Mouse (Mus musculus) neural tube, embryonic 12.5 days (tissue): ENCODE measurements around the gene Chac1. TPM values are rescaled to one million over a fixed set of nuclear protein-coding genes. Genes with fewer than 3 reads are reported as not detected.
A peak's percentile ranks its signal among the peaks of the same experiment; 100 is the strongest.

ENCODE experiments used
- ATAC-seq: fragments of 200-750 bp; cut with Nextera tagmentation; 2 replicates; pipeline ENCODE4 v1.8.0; 2017; ENCODE audit warnings: low read depth, mild to moderate bottlenecking, moderate TSS enrichment, moderate library complexity; ENCODE audit not compliant: low FRiP score
- H3K27ac ChIP-seq: fragments of 300-500 bp; sonication (generic); 2 replicates; pipeline ENCODE4 v1.5.1; 2016
- H3K27me3 ChIP-seq: fragments of 300-500 bp; sonication (generic); replicated peaks from 2 replicates; pipeline ENCODE4 v1.6.1; 2016; ENCODE audit warnings: mild to moderate bottlenecking
- H3K36me3 ChIP-seq: fragments of 300-500 bp; sonication (generic); 2 replicates; pipeline ENCODE4 v1.6.1; 2016; ENCODE audit warnings: mild to moderate bottlenecking
- H3K4me1 ChIP-seq: fragments of 300-500 bp; sonication (generic); 2 replicates; pipeline ENCODE4 v1.6.1; 2016
- H3K4me2 ChIP-seq: fragments of 300-500 bp; sonication (generic); replicated peaks from 2 replicates; pipeline ENCODE4 v1.6.1; 2016; ENCODE audit warnings: mild to moderate bottlenecking
- H3K4me3 ChIP-seq: fragments of 300-500 bp; sonication (generic); 2 replicates; pipeline ENCODE4 v1.5.1; 2016
- H3K9ac ChIP-seq: fragments of 300-500 bp; sonication (generic); 2 replicates; pipeline ENCODE4 v1.6.1; 2016; ENCODE audit warnings: mild to moderate bottlenecking
- H3K9me3 ChIP-seq: fragments of 300-500 bp; sonication (generic); 2 replicates; pipeline ENCODE4 v1.6.1; 2016; ENCODE audit warnings: mild to moderate bottlenecking
- WGBS: fragments of 180-500 bp; shearing (Covaris S2); methylation state at CpG from one replicate; pipeline ENCODE4 v1.1.7; 2016; 5-methylcytosine and 5-hydroxymethylcytosine counted together
- polyA plus RNA-seq: library from polyadenylated mRNA; unstranded; fragments of >200 nt; fragmentation: Nextera tagmentation; extraction: Ambion mirVana; gene quantifications from 2 replicates; pipeline ENCODE4 v1.2.1, GENCODE M21; 2016

Gene Chac1
- 2.4 and 2.7 TPM in 2 replicates for polyA plus RNA-seq

GRCm38 (mm10) chr2:119350555-119351486, at the start of gene Chac1:
TSS of gene Chac1 (plus strand) at chr2:119351229.
- 5% methylated on average over 58 of the region's 58 CpGs for WGBS
- Histone ChIP-seq H3K4me3 (peak within 1 kb of the TSS; percentile 51), H3K36me3 (no peaks in the 10 kb centered on the region), H3K4me2 (peak within 1 kb of the TSS; percentile 94), H3K9ac (peak within 1 kb of the TSS; percentile 62), H3K27ac (no peak within 1 kb of the TSS), H3K27me3 (peaks cover 22% of the 10 kb centered on the region), H3K9me3 (no peaks in the 10 kb centered on the region), H3K4me1 (peaks cover 12% of the 10 kb centered on the region)
- ATAC-seq, result peak; percentile 96

GRCm38 (mm10) chr2:119302876-119303275, 48.2 kb upstream of the Chac1 start:
- 72% methylated on average over 6 of the region's 6 CpGs for WGBS
- H3K9ac ChIP-seq, result no peak overlapping the region
- no peak overlapping the region for H3K4me3 ChIP-seq
- H3K27me3 ChIP-seq, result no peaks in the 10 kb centered on the region
- H3K4me2 ChIP-seq, result no peak overlapping the region
- H3K4me1 ChIP-seq, result peaks cover 29% of the 10 kb centered on the region
- no peaks in the 10 kb centered on the region for H3K9me3 ChIP-seq
- no peak overlapping the region for H3K27ac ChIP-seq
- ATAC-seq, result no peak
- H3K36me3 ChIP-seq, result peaks cover 16% of the 10 kb centered on the region

- 49% methylated on average over 3 of the region's 3 CpGs for WGBS
- Histone ChIP-seq H3K27me3 (no peaks in the 10 kb centered on the region), H3K4me1 (peaks cover 29% of the 10 kb centered on the region), H3K27ac (no peak overlapping the region), H3K9me3 (no peaks in the 10 kb centered on the region), H3K4me2 (no peak overlapping the region), H3K9ac (no peak overlapping the region), H3K36me3 (peaks cover 4% of the 10 kb centered on the region; the same call in 1 of the 2 replicates), H3K4me3 (no peak overlapping the region)
- ATAC-seq, result no peak
Observed at GRCm38 (mm10) chr2:119304391-119304790, 46.6 kb upstream of the Chac1 start.

- WGBS, result 18% methylated on average over 3 of the region's 3 CpGs
- no peak overlapping the region for H3K4me3 ChIP-seq
- ATAC-seq, result peak; percentile 58
- H3K4me2 ChIP-seq, result no peak overlapping the region
- no peaks in the 10 kb centered on the region for H3K9me3 ChIP-seq
- H3K4me1 ChIP-seq, result peaks cover 27% of the 10 kb centered on the region
- no peak overlapping the region for H3K27ac ChIP-seq
- H3K27me3 ChIP-seq, result no peaks in the 10 kb centered on the region
- no peak overlapping the region for H3K9ac ChIP-seq
- H3K36me3 ChIP-seq, result no peaks in the 10 kb centered on the region
Observed at GRCm38 (mm10) chr2:119304798-119305208, 46.2 kb upstream of the Chac1 start.

- peaks cover 3% of the 10 kb centered on the region; the same call in 1 of the 2 replicates for H3K9me3 ChIP-seq
- WGBS, result 48% methylated on average over 12 of the region's 12 CpGs
- H3K27me3 ChIP-seq, result peaks cover 36% of the 10 kb centered on the region
- H3K36me3 ChIP-seq, result no peaks in the 10 kb centered on the region
- H3K4me2 ChIP-seq, result no peak overlapping the region
- peaks cover 15% of the 10 kb centered on the region for H3K4me1 ChIP-seq
- no peak overlapping the region for H3K9ac ChIP-seq
- ATAC-seq, result no peak
- no peak overlapping the region for H3K4me3 ChIP-seq
- no peak overlapping the region for H3K27ac ChIP-seq
Observed at GRCm38 (mm10) chr2:119311544-119311943, 39.5 kb upstream of the Chac1 start.

- WGBS, result 6% methylated on average over 2 of the region's 2 CpGs
- Histone ChIP-seq H3K36me3 (no peaks in the 10 kb centered on the region), H3K4me1 (peaks cover 15% of the 10 kb centered on the region), H3K9me3 (peaks cover 3% of the 10 kb centered on the region; the same call in 1 of the 2 replicates), H3K9ac (no peak overlapping the region), H3K27ac (no peak overlapping the region), H3K4me2 (no peak overlapping the region), H3K27me3 (peaks cover 45% of the 10 kb centered on the region), H3K4me3 (no peak overlapping the region)
- 0 out of 2 replicates have a peak, but pooled peaks have one; percentile 7 for ATAC-seq
Observed at GRCm38 (mm10) chr2:119312380-119312958, 38.6 kb upstream of the Chac1 start.

- Histone ChIP-seq H3K4me3 (no peak overlapping the region), H3K4me1 (peaks cover 15% of the 10 kb centered on the region), H3K4me2 (no peak overlapping the region), H3K9me3 (peaks cover 3% of the 10 kb centered on the region; the same call in 1 of the 2 replicates), H3K27me3 (peaks cover 60% of the 10 kb centered on the region), H3K36me3 (no peaks in the 10 kb centered on the region), H3K9ac (no peak overlapping the region), H3K27ac (no peak overlapping the region)
- ATAC-seq, result peak; percentile 25; the same call in 1 of the 2 replicates
- 26% methylated on average over 10 of the region's 10 CpGs for WGBS
Observed at GRCm38 (mm10) chr2:119313780-119314479, 37.1 kb upstream of the Chac1 start.

- Histone ChIP-seq H3K4me3 (no peak overlapping the region), H3K27me3 (peaks cover 66% of the 10 kb centered on the region), H3K27ac (no peak overlapping the region), H3K4me1 (peaks cover 15% of the 10 kb centered on the region), H3K9me3 (peaks cover 3% of the 10 kb centered on the region; the same call in 1 of the 2 replicates), H3K36me3 (no peaks in the 10 kb centered on the region), H3K4me2 (no peak overlapping the region), H3K9ac (no peak overlapping the region)
- 56% methylated on average over 12 of the region's 12 CpGs for WGBS
- no peak for ATAC-seq
Observed at GRCm38 (mm10) chr2:119314742-119315310, 36.2 kb upstream of the Chac1 start.

- H3K36me3 ChIP-seq, result no peaks in the 10 kb centered on the region
- peaks cover 3% of the 10 kb centered on the region; the same call in 1 of the 2 replicates for H3K9me3 ChIP-seq
- no peak overlapping the region for H3K9ac ChIP-seq
- no peak for ATAC-seq
- no peak overlapping the region for H3K27ac ChIP-seq
- no peak overlapping the region for H3K4me3 ChIP-seq
- 70% methylated on average over 3 of the region's 3 CpGs for WGBS
- peaks cover 85% of the 10 kb centered on the region for H3K27me3 ChIP-seq
- peaks cover 24% of the 10 kb centered on the region for H3K4me1 ChIP-seq
- no peak overlapping the region for H3K4me2 ChIP-seq
Observed at GRCm38 (mm10) chr2:119318043-119318710, 32.9 kb upstream of the Chac1 start.

GRCm38 (mm10) chr2:119320571-119320970, 30.5 kb upstream of the Chac1 start:
- H3K27ac ChIP-seq, result no peak overlapping the region
- no peaks in the 10 kb centered on the region for H3K36me3 ChIP-seq
- H3K4me2 ChIP-seq, result no peak overlapping the region
- WGBS, result 72% methylated on average over 8 of the region's 8 CpGs
- H3K4me1 ChIP-seq, result peaks cover 36% of the 10 kb centered on the region
- H3K9me3 ChIP-seq, result peaks cover 3% of the 10 kb centered on the region; the same call in 1 of the 2 replicates
- no peak overlapping the region for H3K4me3 ChIP-seq
- H3K9ac ChIP-seq, result no peak overlapping the region
- H3K27me3 ChIP-seq, result peaks cover 96% of the 10 kb centered on the region
- no peak for ATAC-seq
